Mouse (Mus musculus) adrenal gland, postnatal 25 days (tissue): ENCODE measurements around the gene Vcl. TPM values are rescaled to one million over a fixed set of nuclear protein-coding genes. Genes with fewer than 3 reads are reported as not detected.

Source experiments
- DNase-seq: peaks from one replicate; pipeline ENCODE4 v3.0.0; 2021; ENCODE audit warnings: mixed read lengths
- total RNA-seq: library from RNA; stranded (reverse); gene quantifications from 2 replicates; pipeline ENCODE4 v1.2.3, GENCODE M21; 2021

Vcl gene
- total RNA-seq, 1 experiment from 2014 or later, result 91.6 TPM

DNA sequence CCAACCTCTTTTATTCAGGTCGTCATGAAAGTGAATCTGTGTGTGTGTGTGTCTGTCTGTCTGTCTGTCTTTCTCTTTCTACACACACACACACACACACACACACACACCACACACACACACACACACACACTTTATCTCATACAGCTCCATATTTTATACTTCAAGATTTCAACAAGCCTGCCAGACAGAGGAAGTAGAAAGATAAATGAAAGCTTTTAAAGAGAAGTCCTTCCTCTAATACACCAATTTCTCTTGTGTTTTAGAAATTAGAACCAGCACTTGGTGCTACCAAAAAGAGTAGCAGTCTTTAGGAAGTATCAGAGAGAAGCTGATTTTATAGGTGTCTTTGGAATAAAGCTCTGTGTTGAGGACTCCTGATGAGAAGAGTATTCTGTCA, 9.7 kb downstream of the Vcl start:
- DNase-seq, result no peak

DNA sequence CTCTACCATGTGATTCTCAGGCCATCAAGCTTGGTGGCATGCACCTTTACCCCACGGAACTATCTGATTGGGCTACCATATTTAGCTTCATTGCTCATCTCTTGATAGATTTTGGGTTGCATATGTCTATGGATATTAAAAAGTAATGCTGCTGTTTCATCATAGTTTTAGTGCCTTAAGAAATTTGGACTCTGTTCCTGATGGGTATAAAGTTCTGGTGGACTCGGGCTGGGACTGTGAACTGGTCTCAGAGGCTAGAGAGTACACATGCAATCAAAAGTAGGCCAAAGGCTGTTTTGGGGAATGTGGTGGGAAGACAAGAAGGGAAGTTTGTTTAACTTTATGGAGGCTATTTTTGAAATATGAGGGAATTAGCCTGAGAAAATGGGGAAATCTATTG, 16.1 kb downstream of the Vcl start:
- DNase-seq, result no peak

- DNase-seq, result no peak
Measured at GRCm38 (mm10) chr14:20956021-20956420, 26.8 kb downstream of the Vcl start.

GRCm38 (mm10) chr14:20958971-20959370, 29.8 kb downstream of the Vcl start:
- no peak for DNase-seq

- no peak for DNase-seq
Measured at GRCm38 (mm10) chr14:20962466-20962865, 33.3 kb downstream of the Vcl start.

DNA sequence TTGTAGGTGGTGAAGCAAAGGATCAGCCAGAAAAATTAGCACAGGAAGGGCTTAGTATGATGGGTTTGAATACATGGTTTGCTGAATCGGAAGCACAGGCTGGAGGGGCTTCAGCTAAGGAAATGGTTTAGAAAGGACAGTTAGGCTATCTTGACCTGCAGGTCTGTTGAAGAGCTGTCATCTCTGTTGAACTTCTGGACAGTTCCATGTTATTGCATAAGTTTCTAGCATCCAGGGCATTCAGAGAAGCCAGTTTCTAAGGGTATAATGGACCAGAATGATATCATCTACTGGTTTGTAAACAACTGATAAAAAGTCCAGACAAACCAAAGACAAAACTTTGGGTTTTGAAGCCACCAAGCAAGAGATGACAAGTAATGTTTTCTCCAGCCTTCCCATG, 33.7 kb downstream of the Vcl start:
- DNase-seq, result no peak

GRCm38 (mm10) chr14:20963863-20964262, 34.7 kb downstream of the Vcl start:
- no peak for DNase-seq

DNA sequence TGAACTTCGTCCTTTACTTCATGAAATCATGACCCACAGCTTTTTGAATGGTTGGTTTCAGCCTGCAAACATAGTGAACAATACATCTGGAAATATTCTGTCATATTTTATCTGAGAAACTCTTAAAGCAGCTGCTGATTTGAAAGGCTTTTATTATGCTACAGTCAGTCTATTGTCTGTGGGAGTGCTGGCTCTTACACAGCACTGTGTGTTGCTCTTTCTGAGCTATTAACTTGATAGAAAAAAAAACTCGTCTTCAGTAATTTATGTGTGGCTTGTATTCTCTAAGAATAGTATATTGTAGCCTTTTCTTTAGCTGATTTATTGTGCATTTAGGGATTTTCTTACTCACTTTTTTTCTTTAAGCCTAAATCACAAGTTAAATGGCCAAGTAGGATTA, 35.1 kb downstream of the Vcl start:
- DNase-seq, result no peak

GRCm38 (mm10) chr14:20966959-20967670, 37.9 kb downstream of the Vcl start:
- DNase-seq, result no peak

- no peak for DNase-seq
Measured at GRCm38 (mm10) chr14:20969066-20969465, 39.9 kb downstream of the Vcl start.

DNA sequence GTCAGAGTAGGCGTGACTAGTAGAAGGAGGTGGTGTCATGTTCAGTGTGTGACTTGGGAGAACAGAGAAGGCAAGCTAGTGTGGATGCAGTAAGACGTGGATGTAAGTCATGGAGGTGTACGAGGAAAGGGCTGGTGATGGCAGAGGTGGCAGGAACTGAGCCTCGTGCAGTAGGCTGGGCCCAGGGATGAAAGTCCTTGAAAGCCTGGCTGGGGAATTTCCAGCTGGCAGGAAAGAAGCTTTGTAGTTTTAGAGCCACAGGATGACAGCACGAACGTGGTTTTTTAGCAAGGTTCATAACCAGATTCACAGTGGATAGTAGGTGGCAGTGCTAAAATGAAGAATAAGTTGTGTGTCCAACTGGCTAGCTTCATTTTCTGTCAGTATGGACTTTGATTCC, 41.2 kb downstream of the Vcl start:
- DNase-seq, result peak; percentile 57

GRCm38 (mm10) chr14:20970927-20971326, 41.7 kb downstream of the Vcl start:
- no peak for DNase-seq

- no peak for DNase-seq
Measured at GRCm38 (mm10) chr14:20973821-20974220, 44.6 kb downstream of the Vcl start.

DNA sequence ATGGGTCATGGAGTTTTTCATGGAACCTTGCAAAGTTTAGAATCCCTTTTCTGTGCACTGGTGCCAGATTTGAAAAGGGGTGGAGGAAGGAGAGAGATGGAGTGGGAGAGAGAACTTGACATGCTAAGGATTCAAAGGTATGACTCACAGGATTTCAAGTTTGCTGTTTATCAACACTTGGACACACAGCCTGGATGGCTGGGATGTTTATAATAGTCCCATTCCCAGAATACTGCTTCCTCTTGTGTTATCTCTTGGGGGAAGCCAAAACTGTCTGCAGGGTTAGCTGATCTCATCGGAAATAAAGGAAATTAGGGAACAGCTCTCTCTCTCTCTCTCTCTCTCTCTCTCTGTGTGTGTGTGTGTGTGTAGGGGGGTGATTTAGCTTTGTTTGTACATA, 47.5 kb downstream of the Vcl start:
- no peak for DNase-seq

DNA sequence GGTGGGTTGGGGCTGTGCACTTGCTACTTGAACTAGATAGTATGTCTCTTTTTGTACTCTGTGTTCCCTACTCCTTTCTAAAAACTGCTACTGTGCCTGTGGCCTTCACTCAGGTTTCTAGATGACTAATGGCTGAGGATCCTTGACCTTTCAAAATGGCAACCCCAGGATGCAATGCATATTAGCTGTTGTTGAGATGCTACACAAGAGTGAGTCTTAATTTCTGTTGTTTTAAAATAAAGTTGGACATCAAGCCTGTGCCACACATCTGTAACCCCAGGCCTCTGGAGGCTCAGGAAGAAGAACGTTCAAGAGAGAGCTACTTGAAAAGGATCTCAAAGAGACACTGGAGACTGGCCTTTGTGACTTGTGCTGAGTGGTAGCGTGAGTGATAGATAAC, 48.5 kb downstream of the Vcl start:
- no peak for DNase-seq

DNA sequence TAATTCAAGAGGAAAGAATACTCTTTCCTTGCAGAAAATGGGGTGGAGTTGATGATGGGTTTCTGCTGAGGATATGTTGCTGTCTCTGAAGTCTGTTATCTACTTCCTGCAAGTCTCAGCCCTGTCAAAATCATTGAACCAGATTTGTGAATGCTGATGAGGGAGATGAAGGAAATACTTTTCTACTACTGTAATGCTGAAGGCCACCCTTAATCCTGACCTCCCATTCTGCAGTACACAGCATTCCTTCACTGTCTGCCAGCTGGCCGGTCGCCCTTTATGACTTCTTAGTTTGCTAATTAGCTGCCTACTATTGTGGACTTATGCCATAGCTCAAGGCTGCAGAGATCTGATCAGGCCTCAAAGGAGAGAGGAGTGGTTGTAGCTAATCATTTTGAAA, 54.6 kb downstream of the Vcl start:
- DNase-seq, result peak; percentile 74

GRCm38 (mm10) chr14:20985482-20985881, 56.3 kb downstream of the Vcl start:
- no peak for DNase-seq

GRCm38 (mm10) chr14:20991492-20991891, 62.3 kb downstream of the Vcl start:
- no peak for DNase-seq

DNA sequence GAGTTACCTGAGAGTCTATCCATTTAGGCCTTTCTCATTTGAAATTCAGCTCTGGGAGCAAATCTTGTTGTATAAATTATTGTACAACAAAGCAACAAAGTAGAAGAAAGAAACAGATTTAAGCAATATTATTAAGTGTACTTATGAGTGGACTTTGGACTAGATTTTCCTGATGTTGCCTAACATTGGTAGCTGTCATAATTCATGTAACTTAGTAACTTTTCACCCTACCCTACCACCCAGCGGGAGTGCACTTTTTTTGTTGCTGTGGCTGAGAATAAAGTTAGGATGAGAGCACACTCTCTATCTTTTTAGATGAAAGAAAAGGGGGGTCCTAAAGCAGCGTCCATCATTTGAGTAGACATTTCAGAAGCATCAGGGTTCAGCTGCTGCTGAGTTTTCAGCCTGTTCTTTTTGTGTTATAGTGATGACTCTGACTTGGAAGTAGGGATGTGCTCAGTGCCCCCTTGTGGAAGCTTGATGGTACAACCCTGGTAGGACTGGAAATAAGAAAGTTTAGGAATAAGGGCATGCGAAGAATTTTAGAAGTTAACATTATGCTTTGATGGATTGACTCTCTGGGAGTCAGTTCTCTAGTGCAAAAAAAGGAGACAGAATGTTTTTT, 64.0 kb downstream of the Vcl start:
- peak; percentile 46 for DNase-seq

DNA sequence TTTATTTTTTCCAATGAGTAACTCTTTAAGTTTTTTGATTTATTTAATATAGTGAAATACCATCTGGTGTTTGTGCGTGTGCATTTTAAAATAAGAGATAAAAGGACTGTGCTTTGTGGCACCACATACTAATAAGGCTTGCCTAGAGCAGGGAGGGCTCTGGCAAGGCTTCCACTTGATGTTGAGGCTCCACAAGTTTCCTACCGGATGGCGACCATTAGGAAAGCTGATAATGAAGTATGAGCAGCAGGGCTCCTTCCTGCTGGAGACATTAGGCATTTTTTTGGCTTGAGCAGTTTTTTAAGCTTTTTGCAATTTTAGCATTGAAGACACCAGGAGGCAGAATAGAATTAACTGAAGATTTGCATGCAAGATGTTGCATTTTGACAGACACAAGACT, 65.3 kb downstream of the Vcl start:
- DNase-seq, result no peak

DNA sequence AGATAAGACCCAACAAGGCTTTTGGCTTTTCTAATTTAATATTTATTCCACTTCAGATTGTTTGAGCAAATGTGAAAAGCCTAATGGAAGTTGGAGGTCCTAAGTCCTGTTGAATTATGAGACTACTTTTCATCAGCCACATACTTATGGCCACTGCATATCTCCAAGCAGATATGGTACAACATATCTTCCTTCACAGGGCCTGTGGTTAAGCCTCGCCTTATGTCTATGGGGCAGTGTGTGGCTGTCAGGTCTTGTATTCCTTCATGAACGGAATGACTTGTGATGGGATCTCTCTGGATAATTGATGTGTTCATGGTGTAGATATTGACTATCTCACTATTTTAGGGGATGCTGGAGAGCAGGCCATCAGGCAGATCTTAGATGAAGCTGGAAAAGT, 66.3 kb downstream of the Vcl start:
- DNase-seq, result no peak

DNA sequence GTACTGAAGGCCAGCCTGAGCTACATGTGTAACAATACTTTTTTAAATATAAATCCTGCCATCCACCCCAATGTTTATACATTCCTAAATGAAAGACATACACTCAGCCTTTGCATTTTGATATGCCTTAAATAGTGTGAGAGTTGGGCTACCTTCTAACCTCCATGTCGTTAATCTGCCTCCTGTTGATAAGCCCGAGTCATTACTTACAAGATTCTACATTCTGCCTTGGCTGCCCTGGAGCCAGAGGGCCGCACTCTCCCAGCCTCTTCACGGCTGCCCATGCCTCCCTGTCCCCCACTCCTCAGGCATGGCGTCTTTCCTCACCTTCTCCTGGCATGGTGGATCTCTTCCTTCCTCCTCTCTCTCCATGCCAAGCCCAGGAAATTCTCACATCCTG, 67.2 kb downstream of the Vcl start:
- DNase-seq, result no peak

GRCm38 (mm10) chr14:20997548-20997947, 68.3 kb downstream of the Vcl start:
- no peak for DNase-seq

- no peak for DNase-seq
Measured at GRCm38 (mm10) chr14:20999617-21000016, 70.4 kb downstream of the Vcl start.
